Mouse (Mus musculus) retina, embryonic 14.5 days (tissue): ENCODE data around the gene Acot1.
"Not testable (repeated sequence)": the region's sequence is repeated elsewhere in the genome, so short reads cannot be mapped to it uniquely, and the experiment has no call there.

ENCODE experiments used
- DNase-seq: peaks from one replicate; pipeline ENCODE4 v3.0.0-alpha.2; 2015; ENCODE audit warnings: low spot score

Acot1 gene

DNA sequence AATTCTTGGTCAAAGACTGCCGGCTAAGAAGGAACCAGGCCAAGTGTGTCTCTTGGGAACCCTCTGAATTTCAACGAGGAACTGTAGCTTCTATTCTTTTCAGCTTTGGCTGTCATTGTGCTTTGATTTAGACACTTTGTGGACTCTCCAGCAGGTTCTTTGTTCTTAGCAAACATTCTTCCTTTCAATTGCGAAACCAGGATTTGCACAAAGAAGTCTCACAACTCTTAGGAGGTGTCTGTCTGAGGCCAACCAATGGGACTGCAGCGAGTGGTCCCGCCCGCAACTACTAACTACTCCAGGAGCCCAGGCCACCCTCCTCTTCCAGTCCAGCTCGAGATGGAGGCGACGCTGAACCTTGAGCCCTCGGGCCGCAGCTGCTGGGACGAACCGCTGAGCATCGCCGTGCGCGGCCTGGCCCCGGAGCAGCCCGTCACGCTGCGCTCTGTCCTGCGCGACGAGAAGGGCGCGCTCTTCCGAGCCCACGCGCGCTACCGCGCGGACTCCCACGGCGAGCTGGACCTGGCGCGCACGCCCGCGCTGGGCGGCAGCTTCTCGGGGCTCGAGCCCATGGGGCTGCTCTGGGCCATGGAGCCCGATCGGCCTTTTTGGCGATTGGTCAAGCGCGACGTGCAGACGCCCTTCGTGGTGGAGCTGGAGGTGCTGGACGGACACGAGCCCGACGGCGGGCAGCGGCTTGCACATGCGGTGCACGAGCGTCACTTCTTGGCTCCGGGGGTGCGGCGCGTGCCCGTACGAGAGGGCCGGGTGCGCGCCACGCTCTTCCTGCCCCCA lies at the start of gene Acot1:
TSS of gene Acot1 (plus strand) at position 320 of the 795 bp plus-strand sequence.
- DNase-seq = peak; percentile 74

DNA sequence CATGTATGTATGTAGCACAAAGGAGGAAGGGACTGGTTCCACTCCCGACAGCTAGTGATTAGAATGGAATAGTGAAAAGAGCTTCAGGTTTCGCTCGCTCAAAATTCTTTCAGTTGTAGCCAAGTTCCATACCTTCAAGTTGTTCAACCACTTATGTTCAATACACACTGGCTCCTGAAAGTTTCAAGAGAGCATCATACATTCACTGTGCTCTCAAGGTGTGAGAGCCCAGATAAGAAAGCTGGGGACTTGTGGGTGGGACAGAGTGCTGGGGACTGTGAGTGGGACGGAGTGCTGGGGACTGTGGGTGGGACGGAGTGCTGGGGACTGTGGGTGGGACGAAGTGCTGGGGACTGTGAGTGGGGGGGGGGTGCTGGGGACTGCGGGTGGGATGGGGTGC lies 44.1 kb upstream of the Acot1 start:
- no peak for DNase-seq

DNA sequence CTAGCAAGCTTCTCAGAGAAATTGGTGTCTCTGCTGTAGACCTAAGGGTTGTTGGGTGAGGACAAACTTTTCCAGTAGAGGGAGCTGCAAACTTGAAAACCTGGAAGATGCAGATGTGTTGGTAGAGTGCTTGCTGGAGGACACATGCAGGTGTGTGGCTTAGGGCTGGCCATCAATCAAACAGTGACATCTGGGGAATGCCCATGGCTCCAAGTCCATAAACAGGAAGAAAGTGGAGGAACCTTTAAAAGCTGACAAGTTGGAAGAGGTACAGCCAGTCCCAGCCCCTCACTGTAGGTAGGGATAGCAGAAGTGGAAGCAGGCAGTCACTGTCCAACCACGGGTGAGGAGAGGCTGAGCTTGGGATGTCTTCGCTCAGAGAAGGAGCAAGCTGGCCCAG lies 37.2 kb upstream of the Acot1 start:
- peak; percentile 68 for DNase-seq

- DNase-seq = no peak
Measured at GRCm38 (mm10) chr12:83978862-83979261, 30.4 kb upstream of the Acot1 start.

DNA sequence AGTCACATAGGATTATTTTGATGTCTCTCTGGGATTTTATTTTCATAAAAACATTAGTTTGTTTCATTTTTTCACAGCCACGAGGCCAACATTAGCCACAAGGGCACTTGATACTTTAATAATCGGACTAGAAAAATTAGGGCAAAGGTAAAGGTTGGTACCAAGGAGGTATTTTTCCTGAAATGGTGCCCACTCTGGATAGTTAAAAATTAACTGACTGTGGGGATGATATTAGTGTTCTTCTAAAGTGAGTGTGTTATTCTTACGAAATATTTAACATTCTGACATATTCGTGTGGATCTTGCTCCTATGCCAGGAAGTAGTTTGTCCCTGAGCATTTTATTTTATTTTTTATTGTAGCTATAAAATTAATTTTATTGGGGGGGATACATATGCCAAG lies 27.7 kb upstream of the Acot1 start:
- DNase-seq = no peak

- DNase-seq = no peak
Measured at GRCm38 (mm10) chr12:83984752-83985151, 24.5 kb upstream of the Acot1 start, which contains the start of gene Heatr4. TSS of gene Heatr4 (minus strand) at chr12:83984852.

DNA sequence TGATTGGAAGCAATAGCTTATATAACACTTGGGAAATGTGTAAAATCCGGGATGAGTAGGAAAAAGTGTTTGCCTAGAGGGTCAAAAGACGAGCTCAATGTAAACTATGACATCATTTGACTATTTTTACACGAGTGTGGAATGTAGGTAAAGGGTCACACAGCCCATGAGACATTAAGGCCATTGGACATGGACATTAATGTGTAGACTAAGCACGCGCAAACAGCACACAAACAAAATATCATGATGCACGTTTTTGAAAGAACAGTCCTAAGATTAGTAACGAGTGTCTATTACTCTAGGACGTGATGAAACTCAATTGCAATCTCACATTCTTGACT lies 22.1 kb upstream of the Acot1 start:
- peak; percentile 26 for DNase-seq

DNA sequence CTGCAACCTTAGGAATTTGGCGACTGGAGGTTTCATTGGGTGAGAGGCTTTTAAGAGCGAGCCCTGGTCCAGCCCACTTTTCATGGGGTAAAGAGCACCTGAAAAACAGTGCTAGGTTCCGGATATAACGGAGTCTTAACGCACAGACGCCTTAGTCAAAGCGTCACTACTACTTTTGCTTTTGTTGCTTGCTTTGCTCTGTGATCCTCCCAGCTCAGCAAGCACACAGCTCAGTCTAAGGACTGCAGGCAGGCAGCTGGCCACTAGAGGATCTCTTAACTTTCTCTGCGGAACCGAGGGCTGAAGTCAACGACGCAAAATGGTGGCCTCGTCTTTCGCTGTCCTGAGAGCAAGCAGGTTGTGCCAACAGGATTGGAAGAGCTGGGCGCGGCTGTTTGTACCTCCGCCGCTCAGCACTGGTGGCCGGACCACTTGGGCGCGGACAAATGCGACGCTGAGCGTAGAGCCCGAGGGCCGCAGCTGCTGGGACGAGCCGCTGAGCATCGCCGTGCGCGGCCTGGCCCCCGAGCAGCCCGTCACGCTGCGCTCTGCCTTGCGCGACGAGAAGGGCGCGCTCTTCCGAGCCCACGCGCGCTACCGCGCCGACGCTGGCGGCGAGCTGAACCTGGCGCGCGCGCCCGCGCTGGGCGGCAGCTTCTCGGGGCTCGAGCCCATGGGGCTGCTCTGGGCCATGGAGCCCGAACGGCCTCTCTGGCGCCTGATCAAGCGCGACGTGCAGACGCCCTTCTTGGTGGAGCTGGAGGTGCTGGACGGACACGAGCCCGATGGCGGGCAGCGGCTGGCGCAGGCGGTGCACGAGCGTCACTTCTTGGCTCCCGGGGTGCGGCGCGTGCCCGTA lies 21.5 kb upstream of the Acot1 start, which contains the start of gene Acot2:
TSS of gene Acot2 (plus strand) at position 279 of the 859 bp plus-strand sequence.
- DNase-seq = peak; percentile 85

DNA sequence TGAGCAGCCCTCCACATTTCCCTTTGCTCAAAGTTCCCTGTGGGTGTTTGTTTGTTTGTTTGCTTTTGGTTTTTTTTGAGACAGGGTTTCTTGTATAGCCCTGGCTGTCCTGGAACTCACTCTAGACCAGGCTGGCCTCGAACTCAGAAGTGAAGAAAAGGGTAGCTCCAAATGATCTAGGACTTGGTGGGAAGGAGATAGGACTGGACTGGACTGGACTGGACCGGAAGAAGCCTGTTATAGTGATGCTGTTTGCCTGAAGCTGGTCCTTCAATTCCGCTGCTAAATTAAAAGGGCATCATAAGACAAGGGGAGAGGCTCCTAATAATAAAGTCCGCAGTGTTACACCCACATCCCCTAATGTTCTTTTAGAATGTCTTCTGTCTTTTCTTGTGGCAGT lies 20.8 kb upstream of the Acot1 start:
- peak; percentile 29 for DNase-seq

DNA sequence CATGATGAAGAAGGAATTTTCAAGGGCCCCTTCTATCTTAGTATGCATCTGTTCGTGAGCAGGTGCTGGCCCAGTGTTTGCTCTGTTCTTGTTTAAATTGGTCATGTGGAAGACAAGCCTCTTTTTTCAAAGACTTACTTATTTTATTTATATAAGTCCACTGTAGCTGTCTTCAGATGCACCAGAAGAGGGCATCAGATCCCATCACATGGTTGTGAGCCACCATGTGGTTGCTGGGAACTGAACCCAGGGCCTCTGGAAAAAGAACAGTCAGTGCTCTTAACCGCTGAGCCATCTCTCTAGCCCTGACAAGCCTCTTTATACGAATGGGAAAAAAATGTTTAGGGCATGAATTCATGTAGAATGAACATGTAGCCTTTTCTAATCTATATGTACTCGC lies 19.9 kb upstream of the Acot1 start:
- DNase-seq = no peak

GRCm38 (mm10) chr12:83997221-83997620 lies 12.1 kb upstream of the Acot1 start:
- no peak for DNase-seq

DNA sequence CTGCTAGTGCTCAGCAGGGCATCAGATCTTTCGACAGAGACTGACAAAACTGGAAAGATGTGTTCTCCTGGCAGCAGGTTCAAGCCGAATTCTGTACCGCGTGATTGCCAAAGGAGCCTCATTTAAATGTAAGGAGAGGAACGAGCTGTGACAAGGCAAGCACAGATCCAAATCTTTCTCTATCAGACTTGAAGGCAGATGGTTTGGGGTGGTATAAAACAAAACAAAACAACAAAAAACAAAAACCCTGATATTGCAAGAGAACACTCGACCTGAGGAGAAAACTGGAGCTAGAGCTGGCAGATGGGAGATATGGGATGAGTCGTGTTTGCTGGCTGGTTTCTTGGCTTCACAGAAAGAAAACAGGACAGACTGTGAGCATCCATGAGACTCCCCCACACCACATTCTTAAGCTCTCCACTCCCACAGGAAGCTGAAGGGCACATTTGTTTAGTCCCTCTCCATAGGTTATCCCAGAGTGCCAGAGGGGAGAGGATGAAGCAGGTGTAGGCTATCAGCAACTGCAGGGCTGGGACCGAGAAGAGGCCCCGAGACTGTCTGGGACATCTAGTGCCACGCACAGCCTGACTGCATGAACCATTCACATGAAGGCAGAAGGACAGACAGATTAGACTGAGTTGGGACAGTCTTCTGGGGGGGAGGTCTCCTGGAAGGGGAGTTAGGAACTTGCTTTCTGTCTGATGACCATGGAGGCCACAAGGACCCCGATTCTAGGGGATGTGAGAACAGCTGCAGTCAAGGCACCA lies 10.8 kb upstream of the Acot1 start:
- DNase-seq = no peak

DNA sequence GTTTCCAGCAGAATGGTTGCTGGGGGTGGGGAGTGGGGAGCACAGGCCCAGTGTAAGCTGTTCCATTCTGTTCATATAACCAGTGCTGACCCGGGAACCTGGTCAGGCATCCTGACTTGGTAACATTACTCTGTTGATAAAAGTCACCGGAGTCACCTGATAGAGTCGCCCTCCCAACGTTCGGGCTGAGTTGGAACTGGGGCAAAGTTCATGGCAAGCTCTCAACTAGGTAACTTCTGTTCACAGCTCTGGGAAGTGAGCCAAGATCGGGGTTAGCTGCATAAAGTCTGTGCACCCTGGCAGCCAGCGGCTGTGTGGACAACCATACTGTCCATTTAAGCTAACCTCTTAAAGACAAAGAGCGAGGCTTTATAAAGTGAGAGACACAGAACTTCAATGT lies 10.1 kb upstream of the Acot1 start:
- not testable (repeated sequence) for DNase-seq

GRCm38 (mm10) chr12:84000418-84000817 lies 8.9 kb upstream of the Acot1 start:
- DNase-seq = no peak

DNA sequence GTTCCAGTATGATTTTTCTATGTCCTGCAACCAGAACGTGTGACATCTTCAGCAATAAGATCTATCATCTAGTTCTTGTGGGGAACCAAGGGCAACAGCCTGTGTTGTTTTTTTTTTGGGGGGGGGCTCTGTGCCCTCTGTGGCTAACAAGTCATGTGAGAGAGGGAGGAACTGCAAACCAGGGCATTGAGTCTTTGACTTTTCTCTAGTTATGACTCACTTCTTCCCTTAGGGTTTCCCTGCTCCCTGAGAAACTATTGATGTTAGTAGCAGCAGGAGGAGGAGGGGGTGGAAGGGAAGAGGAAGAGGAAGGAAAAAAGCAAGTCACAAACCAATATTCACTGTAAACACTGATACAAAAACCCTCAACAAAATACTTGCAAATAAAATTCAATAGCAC lies 5.4 kb upstream of the Acot1 start:
- no peak for DNase-seq

DNA sequence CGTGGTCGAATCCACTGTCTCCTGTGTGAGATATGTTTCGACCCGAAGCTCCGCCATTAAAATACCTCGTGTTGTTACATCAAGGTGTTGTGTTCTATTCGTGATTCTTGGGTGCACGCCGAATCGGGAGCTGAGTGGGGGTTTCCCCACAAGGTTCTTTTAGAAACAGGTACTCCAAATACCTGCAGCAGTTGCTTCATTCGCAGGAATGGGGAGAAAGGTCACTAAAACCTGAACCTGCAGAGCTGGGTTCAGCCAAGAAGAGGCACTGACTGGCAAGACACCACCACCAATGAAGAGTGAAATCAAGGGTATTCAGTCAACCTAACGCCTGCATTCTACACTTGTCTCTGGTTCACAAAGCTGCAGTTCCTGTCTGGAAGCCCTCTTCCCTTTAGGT lies 1.0 kb upstream of the Acot1 start:
- DNase-seq = no peak

- DNase-seq = no peak
Measured at GRCm38 (mm10) chr12:84008729-84009128, 561 bp upstream of the Acot1 start.

DNA sequence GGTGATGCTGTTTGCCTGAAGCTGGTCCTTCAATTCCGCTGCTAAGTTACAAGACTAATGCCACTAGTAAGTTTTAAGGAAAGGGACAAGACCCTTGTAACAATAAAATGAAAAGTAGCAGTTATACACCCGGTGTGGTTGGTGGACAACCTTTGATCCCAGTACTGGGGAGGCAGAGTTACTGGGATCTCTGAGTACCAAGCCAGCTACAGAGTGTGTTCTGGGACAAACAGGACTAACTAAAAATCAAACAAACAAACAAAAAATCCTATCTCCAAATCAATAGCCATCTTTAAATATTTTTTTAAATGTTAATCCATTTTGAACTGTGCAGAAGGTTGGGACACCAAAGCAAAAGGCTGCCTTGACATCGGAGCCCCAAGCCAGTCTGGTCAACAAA lies 911 bp downstream of the Acot1 start:
- peak; percentile 4 for DNase-seq

DNA sequence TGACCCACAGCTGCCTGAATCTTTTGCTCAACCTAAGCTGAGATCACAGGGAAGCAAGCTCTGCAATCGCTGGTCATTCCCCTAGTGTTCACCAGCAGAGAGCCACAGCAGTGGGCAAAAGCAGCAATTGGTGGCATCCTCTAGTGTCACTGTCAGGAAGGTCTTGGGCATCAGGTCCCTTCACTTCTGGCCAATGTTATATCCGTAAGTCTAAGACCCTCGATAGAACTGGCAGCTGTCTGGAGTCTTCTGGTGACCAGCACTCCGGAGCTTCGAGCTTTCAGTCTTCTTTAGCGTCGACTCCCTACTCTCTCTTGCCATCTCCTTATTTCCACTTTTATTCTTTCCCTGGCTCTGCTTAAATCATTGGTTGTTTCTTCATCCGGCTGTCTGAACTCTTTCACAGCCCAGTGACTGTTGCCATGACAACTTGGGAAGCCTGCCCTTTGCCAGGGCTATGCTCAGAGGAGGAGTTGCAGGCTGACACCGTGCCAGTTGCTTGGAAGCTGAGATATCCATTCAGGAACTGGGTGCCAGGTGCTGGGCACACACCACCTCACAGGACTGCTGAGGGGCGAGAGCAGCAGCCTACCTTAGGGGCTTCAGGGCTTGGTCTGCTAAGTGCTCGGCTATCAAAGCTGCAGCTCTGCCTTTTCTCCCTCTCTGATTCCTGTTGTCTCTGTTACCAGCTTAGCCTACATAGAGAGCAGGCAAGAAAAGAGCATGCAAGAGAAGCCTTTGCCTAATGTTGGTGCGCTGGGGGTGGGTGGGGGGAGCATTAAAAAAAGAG lies 2.2 kb downstream of the Acot1 start:
- peak; percentile 82 for DNase-seq

DNA sequence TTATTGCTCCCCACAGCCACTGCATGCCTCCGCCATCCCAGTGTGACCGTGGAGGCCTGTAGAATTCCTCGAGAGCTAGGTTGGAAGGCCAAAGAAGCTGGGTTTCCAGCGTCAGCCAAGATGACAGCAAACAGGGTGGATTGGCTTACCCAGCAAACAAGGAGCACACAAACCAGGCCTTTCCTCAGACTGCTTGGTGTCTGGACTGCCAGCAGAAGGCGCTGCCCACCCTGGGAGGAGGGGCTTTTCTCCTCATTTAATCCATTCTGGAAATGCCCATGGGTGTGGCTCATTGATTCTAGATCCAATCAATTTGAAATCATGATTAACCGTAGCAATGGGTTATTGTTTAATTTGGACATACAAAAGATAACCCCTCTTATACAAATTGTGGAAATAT lies 3.8 kb downstream of the Acot1 start:
- DNase-seq = peak; percentile 26

- no peak for DNase-seq
Measured at GRCm38 (mm10) chr12:84013701-84014100, 4.4 kb downstream of the Acot1 start.

- not testable (repeated sequence) for DNase-seq
Measured at GRCm38 (mm10) chr12:84020528-84020927, 11.2 kb downstream of the Acot1 start.
